Mouse (Mus musculus): ENCODE measurements around the gene Ifi47. TPM values are rescaled to one million over a fixed set of nuclear protein-coding genes. Genes with fewer than 3 reads are reported as not detected.
"Not testable (repeated sequence)": the region's sequence is repeated elsewhere in the genome, so short reads cannot be mapped to it uniquely, and the experiment has no call there.

Ifi47 gene
- under 1 TPM; 0.59 to 0.64 TPM for total RNA-seq (2021)
- long read RNA-seq, experiment 1: 0 reads
- long read RNA-seq, experiment 2: 0 reads

DNA sequence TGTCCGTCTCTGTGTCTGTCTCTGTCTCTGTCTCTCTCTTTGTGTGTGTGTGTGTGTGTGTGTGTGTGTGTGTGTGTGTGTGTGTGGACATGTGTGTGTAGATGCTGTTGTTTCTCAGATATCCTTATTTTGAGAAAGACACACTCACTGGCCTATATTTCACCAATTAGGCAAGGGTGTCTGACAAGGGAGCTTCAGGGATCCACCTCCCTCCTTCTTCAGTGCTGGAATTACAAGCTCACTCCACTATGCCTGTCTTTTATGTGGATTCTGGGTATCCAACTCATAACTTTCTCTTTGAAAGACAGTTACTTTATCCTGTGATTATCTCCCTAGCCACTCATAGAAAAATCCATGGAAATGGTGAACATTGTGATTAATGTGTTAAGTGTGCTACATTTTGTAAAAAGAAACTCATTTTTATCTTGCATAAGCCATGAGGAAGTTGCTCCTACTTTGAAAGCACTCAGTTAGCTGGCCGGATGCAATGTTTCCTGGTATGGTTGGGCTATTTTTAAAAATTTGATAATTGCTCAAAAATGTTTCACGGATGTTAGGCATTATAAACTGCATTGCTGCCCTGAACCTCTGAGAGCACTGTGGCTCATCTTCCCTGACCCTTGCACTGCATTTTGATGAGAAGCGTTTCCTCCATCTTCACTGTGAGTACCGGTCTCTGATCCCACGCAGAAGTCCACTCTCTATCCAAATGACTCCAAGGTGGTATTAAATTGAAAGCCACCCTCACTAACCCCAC, at the start of gene Ifi47:
Gene Ifi47, plus strand, starts transcription at position 587 of the 757 bp plus-strand sequence.
- intact Hi-C loops (cut with DNase I): loop anchor here (5.0 kb wide), 1 partner anchor 79 kb away; no protein-coding TSS in a partner anchor
- not testable (repeated sequence) for DNase-seq

DNA sequence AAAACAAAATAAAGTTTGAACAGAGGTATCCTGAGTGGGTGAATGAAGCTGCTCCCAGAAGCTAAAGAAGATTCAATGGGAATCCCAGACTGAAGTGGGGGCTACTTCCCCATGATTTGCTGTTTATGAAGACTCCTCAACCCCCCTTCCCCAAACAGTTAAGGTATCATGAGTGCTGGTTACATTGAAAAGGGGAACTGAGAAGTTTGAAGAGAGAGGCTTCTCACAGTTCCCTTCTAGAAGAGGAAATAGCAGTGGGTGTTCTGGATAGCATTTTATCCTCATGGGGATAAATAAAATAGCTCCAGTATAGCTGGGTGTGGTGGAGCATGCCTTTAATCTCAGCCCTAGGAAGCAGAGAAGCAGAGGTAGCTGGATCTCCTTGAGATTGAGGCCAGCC, 26.3 kb upstream of the Ifi47 start:
- DNase-seq; intact Hi-C loops (cut with DNase I): not testable (repeated sequence)

- DNase-seq: not testable (repeated sequence)
Observed at GRCm38 (mm10) chr11:49051093-49051891, 25.1 kb upstream of the Ifi47 start, which contains the start of gene 9930111J21Rik2. TSS of gene 9930111J21Rik2 (minus strand) at chr11:49051242.

GRCm38 (mm10) chr11:49051894-49052293, 24.5 kb upstream of the Ifi47 start:
- intact Hi-C loops (cut with DNase I): not testable (repeated sequence)

More at GRCm38 (mm10) chr11:49051093-49051891, 25.1 kb upstream of the Ifi47 start, which contains the start of gene 9930111J21Rik2:
- intact Hi-C loops (cut with DNase I): not testable (repeated sequence)

GRCm38 (mm10) chr11:49060061-49060460, 16.3 kb upstream of the Ifi47 start:
- intact Hi-C loops (cut with DNase I); DNase-seq: not testable (repeated sequence)

More at GRCm38 (mm10) chr11:49051894-49052293, 24.5 kb upstream of the Ifi47 start:
- DNase-seq: not testable (repeated sequence)

DNA sequence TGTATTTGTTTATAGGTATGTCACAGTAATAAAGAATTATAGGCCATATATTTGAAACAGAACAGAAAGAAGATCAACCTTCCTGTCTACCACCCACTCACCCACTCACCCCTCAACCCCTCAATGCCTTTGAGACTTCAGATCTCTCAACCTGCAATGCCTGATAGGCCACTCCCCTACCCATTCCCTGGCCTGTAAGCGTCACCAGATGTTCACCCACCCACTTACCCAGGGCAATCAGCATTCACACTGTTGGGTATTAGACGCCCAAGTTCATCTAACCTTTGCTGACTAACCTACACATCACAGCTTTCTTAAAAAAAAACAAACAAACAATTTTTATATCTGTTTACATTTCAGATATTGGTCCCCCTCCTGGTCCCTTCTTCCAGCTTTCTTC, 14.5 kb upstream of the Ifi47 start:
- DNase-seq; intact Hi-C loops (cut with DNase I): not testable (repeated sequence)

DNA sequence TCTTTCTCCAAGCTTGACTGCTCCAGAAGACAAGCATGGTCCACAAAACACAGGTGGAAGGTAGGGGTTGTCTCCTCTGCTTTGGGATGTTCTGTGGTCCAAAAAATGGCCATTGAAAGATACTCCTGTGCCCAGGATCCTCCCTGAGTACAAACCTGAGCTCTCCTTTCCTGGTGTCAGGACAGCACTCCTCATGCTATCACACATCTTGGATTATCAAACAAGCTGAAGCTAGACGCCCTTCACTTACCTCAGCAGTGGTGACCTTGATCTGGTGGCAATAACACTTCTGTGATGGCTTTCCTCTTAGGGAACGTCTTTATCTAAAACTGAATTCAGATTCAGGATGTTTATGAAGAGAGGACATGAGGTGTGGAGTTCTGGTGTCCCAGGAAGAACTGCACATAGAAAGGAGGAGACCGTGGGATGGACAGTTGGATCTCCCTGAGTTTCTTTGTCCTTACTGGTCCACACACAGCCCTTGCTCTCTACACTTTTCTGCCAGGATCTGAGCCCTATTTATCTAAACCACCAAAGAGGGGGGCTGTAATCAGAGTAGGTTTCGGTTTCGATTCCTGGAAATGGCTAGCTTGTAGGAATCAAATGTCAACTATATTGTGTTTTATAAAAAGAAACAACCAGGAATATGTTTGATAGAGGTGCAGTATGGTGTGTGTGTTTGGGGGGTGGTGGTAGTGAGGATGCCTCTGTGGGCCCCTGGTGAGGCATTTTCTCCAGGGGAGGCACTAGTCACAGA, 12.5 kb upstream of the Ifi47 start, which contains the start of gene Tgtp2:
Gene Tgtp2, minus strand, starts transcription at position 494 of the 757 bp plus-strand sequence.
- DNase-seq; intact Hi-C loops (cut with DNase I): not testable (repeated sequence)

- DNase-seq: no peak
- intact Hi-C loops (cut with DNase I): no loop called here
Observed at GRCm38 (mm10) chr11:49068358-49068757, 8.0 kb upstream of the Ifi47 start.

DNA sequence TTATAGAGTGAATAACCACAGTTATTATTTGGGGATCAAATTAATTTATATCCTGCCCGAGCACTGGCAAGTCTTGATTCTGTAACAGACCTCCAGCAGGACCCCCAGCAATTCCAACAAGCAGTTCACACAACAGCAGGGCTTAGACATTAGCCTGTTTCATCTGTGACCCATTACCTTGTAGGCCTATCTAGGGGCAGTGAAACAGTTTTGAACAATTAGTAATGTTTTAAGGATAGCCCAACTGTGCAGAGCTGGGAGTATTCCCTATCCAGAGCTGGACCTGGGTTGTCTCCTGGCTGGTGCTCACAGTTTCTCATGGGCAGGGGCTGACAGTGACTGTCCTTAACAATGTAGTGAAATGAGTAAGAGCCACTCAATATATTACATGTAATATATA, 625 bp downstream of the Ifi47 start:
- intact Hi-C loops (cut with DNase I): loop anchor here (5.0 kb wide), 1 partner anchor 80 kb away; no protein-coding TSS in a partner anchor

GRCm38 (mm10) chr11:49078719-49079118, 2.3 kb downstream of the Ifi47 start:
- no peak for DNase-seq
- intact Hi-C loops (cut with DNase I): loop anchor here (5.0 kb wide), 1 partner anchor 81 kb away; no protein-coding TSS in a partner anchor

More for the DNA sequence above, 625 bp downstream of the Ifi47 start:
- DNase-seq: no peak

DNA sequence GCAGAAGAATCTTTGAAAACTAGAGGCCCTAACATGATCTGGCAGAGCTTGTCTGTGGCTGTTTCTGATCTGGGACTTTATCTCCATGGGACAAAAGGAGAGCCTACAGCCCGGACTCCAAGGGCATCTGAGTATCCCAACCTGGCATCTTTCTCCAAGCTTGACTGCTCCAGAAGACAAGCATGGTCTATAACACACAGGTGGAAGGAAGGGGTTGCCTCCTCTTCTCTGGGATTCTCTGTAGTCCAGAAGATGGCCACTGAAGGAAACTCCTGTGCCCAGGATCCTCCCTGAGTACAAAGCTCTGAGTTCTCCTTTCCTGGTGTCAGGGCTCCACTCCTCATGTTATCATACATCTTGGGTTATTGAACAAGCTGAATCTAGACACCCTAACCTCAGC, 4.2 kb downstream of the Ifi47 start:
- no peak for DNase-seq
- intact Hi-C loops (cut with DNase I): no loop called here

DNA sequence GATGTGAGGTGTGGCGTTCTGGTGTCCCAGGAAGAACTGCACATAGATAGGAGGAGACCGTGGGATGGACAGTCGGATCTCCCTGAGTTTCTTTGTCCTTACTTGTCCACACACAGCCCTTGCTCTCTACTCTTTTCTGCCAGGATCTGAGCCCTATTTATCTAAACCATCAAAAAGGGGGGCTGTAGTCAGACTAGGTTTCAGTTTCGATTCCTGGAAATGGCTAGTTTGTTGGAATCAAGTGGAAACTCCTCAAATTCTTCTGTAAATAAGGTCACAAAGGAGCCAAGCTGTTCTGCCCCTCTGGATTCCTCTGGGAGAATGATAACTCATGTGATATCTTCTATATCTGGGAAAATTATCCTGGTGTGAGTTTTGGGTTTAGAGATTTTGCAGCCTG, 5.0 kb downstream of the Ifi47 start:
- intact Hi-C loops (cut with DNase I): no loop called here

DNA sequence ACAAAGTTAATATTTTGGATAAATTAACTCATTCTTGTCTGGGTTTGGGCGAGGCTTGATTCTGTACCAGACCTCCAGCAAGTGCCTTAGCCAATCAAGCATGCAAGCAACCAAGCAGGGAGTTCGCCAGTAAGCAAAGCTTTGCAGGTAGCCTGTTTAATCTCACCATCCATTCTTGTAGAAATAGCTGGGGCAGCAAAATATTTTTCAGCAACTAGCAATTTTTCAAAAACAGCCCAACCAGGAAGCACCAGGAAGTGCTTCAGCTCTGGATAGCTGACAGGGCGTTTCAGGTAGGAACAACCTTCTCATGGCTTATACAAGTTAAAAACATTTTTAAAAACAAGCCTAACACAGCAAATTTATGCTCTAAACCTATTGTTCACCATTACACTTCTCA, 5.5 kb downstream of the Ifi47 start:
- intact Hi-C loops (cut with DNase I): no loop called here

More for the DNA sequence above, 5.0 kb downstream of the Ifi47 start:
- no peak for DNase-seq

GRCm38 (mm10) chr11:49083146-49083545, 6.8 kb downstream of the Ifi47 start:
- intact Hi-C loops (cut with DNase I): no loop called here
- no peak for DNase-seq

More for the DNA sequence above, 5.5 kb downstream of the Ifi47 start:
- DNase-seq: no peak

DNA sequence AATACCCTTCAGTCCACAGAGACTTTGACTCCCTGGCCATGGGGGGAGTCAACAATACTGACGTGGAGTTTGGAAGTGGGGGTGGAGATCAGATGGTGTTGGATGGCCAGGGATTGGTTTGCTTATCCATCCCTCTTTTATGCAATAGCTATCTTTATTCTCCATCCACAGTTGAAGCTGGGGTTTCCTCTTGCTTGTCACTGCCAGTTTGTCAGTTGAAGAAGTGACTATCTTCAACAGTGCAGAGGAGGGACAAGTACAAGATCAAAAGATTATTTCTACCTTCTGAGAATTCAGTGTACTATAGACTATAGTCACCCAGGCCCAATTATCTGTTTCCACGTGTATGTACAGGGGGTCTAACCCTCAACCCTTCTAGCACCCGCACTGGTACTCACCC, 7.4 kb downstream of the Ifi47 start:
- DNase-seq: no peak
- intact Hi-C loops (cut with DNase I): no loop called here

GRCm38 (mm10) chr11:49084385-49084784, 8.0 kb downstream of the Ifi47 start:
- intact Hi-C loops (cut with DNase I): no loop called here

GRCm38 (mm10) chr11:49084875-49085274, 8.5 kb downstream of the Ifi47 start:
- DNase-seq: no peak
- intact Hi-C loops (cut with DNase I): no loop called here

More at GRCm38 (mm10) chr11:49084385-49084784, 8.0 kb downstream of the Ifi47 start:
- DNase-seq: no peak

DNA sequence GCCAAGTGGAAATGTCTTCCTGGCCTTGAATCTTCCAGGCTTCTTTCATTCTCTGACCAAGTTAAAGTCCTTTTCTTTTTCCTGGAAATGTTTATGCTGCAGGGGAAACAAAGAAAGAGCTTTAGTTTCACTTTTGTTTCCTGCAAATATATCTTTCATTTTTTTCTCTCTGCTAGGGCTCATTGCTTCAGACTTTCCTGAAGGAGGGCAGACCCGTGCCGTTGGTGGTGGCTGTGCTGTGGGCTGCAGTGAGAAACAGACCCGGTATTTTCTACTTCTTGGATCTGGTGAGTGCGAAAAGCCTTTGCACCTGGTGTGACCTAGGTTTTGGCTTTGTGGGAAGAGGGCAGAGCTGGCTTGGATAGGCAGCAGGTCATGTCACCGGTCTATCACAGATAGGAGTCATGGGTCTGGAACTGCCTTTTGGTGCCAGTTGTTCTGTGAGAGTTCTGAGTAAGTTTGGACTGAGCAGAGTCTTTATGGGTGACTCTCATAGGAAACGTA, 10.5 kb downstream of the Ifi47 start:
- intact Hi-C loops (cut with DNase I): no loop called here
- DNase-seq: no peak

DNA sequence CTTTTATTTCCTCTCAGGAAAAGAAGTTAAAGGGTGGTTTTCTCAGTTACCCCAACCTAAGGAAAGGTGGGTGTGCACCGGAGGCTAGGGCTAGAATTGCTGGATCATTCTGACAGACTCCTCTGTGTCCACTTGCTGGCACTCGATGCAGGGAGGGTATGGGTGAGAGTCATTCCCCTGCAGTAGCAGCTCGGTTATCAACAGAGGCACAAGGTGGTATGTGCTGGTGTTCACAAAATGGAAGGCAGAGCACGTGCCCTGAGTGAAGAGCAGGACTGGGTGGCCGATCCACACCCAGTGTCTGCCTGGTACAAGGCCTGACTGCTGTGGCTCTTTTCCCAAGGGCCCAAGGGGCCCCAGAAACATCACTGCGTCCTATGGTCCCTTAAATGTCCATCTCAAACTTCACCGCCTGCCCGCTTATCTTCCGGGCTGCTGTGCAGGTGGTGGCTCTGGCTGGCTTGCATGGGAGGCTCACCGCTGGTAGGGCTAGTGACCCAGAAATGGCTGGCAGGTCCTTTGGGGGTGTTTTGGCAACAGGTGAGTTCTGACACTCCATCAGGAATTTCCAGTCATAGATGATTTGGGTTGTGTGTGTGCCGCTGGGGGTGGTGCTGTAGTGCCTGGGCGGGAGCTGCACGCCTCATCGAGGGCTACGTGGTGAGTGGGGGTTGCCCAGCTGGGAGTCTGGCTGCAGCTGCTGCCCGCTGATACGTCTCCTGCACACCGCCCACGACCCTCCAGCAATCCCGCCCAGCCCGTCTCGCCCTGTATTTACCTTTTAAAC, 11.6 kb downstream of the Ifi47 start:
- DNase-seq: no peak
- intact Hi-C loops (cut with DNase I): no loop called here

Measured in gastrocnemius, postnatal 36 days (tissue).